Mouse (Mus musculus): Measurements from ENCODE around the gene Wnt5b.

Wnt5b gene

DNA sequence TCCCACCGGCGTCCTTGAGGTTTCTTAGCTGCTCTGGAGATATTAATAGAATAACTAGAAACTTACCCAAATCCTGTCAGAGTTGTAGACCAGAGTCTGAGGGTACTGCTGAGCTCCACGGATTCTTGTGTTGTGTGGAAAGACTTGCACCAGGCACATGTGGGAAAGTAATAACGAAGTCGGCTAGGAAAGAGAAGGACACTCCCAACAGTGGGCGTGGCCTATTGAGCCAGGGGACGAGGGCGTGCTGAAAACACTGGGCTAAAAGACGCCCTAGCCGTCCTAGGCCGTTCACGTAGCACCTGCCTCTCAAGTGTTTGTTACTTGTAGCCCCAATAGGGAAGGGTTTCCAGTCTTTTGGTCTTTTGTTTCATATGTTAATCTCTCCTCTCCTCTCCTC, 126.8 kb downstream of the Wnt5b start, which contains the start of gene Adipor2:
TSS of gene Adipor2 (minus strand) at position 351 of the 400 bp plus-strand sequence.
- DNase-seq (ENCODE audit: low spot score in 2 of 2): peak in 1 of 2 experiments; percentile 39

DNA sequence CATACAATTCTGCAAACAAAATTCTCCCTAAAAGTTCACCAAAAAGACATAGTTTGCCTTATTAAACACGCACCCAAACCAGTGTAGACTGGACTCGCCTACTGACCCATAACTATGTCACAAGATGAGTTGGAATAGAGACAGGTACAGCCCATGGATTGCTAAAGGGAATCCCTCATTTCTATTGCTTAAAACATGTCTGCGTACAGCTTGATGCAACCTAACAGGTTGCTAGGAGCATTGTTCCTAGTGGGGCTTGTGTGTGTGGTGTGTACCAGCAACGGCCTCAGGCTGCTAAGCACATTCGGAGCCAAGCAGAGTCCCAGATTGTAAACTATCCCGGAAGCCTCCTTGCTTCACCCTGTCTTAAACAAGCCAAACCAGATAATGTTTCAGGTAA, 127.5 kb downstream of the Wnt5b start:
- DNase-seq (ENCODE audit: low spot score in 2 of 2): no peak

DNA sequence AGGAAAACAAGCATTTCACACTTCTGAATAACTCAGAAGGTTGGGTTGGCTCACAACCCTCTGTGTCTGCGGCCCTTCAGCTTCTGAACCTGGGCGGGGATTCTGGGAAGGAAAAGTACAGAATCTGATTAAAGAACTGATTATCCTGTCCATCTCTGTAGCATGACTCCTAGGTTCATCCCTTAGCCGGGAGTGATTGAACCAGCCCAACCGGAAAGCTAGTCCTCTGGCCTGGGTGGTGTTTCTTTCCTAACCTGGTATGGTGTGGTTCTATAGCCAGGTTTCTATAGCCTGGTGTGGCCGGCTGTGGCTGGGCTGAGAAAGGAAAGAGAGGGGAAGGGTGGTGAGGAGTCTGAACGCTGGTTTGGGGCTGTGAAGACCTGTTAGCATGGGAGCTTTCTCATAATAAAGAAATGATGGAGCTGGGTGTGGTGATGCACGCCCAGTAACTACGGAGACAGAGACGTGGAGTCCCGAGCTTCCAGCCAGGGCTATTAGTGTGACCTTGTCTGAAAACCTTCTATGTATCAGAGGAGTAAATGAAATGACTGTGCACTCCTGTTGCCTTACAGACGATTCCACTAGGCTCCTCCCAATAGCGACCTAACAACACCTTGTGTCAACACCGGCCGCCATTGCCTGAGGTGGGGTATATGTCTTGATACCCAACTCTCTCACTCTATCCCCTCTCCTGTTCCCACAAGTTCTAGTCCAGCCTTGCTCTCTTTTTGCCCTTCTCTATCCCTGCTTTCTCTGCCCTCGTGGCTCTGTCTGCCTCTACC, 129.7 kb downstream of the Wnt5b start:
- no peak for DNase-seq (ENCODE audit: low spot score in 2 of 2)

DNA sequence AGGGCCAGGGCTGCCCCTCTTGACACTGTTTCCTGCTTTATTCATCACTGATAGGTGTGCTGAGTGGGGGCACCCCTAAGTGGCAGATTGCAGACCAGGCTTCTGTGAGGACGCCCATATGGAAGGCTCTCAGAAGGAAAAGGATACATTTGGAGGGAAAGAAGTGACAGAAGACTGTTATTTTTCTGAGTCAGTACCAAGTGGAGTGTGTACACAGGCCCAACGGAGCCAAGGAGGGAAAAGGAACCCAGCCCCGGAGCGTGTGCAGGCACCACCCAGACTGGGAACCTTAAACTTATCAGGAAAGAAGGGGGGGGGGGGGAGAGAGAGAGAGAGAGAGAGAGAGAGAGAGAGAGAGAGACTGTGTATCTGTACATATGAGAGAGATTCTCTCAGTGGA, 131.6 kb downstream of the Wnt5b start:
- no peak for DNase-seq (ENCODE audit: low spot score in 2 of 2)

DNA sequence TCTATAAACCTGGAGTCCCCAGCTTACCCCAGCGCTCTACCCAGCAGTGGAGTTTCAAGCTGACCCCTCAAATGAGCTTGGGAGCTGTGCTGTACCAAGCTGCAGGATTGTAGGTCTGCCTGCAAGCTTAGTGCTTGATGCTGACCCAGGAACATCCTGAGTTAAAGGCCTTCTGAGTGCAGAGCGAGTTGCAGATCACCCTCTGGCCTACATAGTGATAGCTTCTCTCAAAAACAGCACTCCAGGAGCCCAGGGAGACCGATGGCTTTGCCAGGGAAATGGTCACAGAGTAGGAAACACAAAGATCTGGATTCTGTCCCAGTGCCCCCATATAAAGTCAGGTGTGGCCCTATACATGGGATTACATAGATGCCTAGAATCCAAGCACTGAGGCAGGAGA, 132.6 kb downstream of the Wnt5b start:
- DNase-seq (ENCODE audit: low spot score in 2 of 2): no peak

DNA sequence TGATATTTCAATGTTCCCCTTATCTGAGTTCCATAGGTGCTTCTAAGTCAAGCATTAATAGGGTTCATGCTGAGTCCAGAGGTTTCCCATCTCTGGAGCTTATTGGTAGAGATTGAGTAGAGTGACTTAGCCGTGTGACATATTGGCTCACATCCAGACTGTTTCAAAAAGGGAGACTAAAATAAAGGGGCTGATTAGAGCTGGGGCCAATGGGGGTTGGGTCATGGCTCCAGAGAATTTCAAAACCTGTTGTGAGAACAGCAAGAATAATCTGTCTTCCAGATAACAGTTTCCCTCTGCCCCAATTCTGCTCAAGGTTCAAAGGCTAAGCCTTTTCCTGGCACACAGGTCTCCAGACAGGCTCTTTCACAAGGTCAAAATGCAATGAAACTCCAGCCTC, 134.4 kb downstream of the Wnt5b start:
- no peak for DNase-seq (ENCODE audit: low spot score in 2 of 2)

DNA sequence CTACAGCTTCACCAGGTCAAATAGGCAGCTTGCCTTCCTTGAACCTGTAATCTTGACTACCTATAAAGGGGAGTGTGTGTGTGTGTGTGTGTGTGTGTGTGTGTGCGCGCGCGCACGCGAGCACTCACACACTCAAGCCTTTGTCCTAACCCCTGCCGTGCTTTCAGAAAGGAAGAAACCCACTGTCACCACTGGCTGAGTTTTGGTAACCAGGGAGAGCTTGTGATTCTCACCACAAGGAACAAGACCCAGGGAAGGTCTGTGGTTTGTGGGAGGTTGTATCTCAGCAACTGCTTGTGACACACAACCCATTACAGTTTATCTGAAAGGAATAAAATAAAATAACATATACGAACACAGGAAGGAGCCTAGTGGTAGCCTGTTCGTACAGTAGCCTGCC, 135.6 kb downstream of the Wnt5b start:
- no peak for DNase-seq (ENCODE audit: low spot score in 2 of 2)

DNA sequence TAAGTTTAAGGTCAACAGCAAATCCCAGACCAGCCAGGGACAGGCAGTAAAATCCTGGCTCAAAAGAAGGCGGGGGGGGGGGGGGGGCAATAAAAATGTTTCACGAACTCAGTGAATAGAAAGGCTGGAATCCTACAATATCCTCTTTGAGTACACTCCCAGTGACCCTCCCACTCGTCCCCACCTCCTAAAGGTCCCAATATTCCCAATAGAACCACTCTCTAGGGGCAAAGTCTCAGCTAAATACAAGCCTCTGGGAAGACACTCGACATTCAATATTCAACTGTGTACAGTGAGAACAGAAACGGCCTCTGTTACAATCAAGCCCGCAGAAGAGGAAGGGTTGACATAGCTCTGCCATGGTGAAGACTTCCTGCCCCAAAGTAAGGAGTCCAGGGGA, 136.3 kb downstream of the Wnt5b start:
- no peak for DNase-seq (ENCODE audit: low spot score in 2 of 2)

DNA sequence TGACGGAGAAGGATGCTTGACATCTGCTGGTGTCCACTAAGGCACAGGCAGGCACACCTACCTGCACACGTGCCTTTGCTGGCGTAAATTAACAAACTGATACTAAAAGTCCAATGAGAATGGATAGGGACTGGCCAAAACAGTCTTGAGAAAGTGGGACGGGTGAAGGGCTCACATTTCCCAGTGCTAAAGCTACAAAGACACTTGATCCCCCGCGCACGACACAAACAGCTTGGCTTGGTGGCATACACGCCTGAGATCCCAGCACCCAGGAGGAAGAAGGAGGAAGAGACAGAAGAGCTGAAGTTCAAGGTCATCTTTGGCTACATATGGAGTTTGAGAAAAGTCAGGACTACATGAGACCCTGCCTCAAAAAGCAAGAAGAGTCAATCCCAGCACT, 137.6 kb downstream of the Wnt5b start:
- no peak for DNase-seq (ENCODE audit: low spot score in 2 of 2)

DNA sequence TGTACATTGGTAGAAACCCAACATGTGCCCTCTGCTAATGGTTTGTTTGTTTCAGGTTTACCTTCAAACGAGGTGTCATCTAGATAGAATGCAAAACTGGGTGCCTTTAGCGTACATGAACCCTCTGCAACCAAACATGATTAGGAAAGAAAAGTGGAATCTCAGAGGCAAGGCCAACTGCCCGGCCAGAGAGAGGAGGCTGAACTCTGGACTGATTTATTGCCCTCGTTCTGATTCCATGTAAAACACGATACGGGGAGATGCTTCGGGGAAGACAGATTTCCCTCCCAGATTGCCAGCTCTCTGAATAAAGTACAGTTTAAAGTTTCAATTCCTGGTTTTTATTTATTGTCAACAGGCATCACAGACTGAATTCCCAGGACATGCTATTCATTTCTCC, 138.8 kb downstream of the Wnt5b start:
- no peak for DNase-seq (ENCODE audit: low spot score in 2 of 2)

DNA sequence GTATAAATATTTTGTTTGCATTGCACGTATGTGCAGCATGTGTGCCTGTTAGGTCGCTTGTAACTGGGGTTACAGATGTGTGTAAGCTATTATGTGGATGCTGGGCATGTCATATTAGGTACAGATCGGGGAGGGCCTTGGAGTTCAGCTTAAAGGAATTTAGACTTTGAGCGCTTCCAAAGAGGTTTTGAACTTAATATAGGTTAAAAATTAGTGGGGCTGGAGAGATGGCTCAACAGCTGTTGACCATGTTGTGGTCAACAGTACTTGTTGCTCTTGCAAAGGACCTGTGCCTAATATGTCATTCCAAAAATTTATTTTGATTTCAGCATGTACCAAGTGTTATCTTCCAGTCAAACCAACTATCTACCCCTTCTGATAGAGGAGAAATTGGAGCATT, 139.3 kb downstream of the Wnt5b start:
- DNase-seq (ENCODE audit: low spot score in 2 of 2): no peak

DNA sequence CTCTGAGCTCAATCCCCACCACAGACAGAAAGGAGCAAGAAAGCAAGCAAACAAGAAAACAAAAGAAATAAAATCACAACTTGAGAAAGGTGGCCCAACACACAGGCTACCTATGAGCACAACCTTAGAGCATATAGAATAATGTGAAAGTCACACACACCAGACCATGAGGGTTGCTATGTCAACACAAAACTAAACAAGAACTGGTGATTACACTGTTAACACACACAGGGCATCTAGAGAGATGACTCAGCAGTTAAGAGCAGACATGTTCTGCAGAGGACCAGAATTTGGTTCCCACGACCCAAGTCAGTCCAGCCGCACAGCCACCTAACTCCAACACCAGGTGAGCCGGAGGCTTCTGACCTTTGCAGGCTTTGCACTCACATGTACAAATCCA, 141.2 kb downstream of the Wnt5b start:
- no peak for DNase-seq (ENCODE audit: low spot score in 2 of 2)

DNA sequence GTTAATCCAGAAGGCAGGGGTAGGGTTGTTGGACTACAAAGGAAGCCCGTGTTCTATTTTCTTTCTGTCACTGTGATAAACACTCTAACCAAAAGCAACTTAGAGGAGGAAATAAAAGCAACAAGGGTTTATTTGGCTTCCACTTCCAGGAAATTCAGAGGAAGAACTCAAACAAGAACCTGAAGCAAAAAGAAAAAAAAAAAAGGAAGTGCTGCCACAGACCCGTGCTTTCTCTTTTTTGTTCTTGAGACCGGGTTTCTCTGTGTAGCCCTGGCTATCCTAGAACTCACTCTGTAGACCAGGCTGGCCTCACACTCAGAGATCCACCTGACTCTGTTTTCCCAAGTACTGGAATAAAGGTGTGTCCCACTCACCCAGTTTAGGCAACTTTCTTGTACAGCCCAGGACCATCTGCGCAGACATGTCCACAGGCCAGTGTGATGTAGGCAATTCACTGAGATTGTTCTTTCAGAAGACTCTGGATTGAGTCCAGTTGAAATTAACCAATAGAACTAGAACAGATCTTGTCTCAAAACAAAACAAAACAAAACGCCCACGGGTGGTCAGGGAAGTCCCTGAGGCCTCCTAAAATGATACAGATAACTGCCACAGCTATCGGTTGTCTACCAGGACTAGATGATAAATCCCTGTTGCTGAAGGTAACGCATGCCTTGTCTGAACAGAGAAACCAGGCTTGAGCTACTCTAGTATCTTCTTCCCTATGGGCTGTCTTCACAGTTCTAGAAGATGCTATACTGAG, 142.4 kb downstream of the Wnt5b start:
- DNase-seq (ENCODE audit: low spot score in 2 of 2): no peak

DNA sequence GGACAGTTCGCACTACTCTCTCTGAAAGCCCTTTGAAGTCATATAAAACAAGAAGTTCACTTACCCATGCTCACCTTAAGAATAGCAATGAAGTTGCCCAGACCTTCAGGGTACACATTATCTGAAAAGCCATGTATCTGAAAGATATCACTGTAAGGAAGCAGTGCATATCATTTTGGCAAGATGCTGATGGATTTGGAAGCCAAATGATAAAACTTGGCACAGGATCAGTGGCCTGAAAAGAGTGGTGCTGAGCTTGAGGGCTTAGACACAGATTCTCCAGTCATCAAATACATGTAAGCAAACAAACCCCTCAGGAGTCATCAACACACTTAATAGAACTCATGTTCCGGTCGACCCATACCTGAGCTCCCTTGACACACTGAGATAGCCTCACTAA, 143.5 kb downstream of the Wnt5b start:
- DNase-seq (ENCODE audit: low spot score in 2 of 2): no peak

DNA sequence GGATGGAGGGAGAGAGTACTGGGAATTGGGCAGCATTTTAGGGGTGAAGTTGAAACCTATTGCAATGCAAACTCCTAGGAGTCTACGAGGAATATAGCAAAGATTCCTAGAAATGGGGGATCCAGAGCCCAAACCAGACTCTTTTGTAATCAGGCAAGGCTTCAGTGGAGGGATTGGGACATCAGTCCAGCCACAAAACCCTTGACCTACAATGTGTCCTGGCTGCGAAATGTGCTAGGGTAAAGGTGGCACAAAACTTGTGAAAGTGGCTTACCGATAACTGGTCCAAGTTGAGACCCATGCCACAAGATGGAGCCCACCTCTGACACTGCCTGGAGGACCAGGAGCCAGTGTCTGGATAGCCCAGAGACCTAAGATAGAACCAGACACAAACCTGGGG, 144.8 kb downstream of the Wnt5b start:
- no peak for DNase-seq (ENCODE audit: low spot score in 2 of 2)

DNA sequence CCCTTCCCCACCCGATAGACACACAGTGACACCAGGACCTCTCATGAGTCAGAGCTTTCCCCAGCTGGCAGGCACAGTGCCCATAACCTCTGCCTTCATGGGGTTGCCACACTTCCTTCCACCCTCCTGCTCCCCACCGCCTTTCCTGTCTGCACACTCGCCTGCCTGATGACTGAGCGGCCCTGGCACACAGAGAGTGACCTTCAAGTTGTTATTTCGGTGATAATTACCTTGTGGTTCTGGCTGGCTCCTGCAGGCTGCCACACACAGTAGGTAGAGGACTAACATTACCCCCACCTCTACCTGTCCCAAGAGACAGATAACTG, 147.9 kb downstream of the Wnt5b start:
- peak in 1 of 2 experiments; percentile 29 for DNase-seq (ENCODE audit: low spot score in 2 of 2)

DNA sequence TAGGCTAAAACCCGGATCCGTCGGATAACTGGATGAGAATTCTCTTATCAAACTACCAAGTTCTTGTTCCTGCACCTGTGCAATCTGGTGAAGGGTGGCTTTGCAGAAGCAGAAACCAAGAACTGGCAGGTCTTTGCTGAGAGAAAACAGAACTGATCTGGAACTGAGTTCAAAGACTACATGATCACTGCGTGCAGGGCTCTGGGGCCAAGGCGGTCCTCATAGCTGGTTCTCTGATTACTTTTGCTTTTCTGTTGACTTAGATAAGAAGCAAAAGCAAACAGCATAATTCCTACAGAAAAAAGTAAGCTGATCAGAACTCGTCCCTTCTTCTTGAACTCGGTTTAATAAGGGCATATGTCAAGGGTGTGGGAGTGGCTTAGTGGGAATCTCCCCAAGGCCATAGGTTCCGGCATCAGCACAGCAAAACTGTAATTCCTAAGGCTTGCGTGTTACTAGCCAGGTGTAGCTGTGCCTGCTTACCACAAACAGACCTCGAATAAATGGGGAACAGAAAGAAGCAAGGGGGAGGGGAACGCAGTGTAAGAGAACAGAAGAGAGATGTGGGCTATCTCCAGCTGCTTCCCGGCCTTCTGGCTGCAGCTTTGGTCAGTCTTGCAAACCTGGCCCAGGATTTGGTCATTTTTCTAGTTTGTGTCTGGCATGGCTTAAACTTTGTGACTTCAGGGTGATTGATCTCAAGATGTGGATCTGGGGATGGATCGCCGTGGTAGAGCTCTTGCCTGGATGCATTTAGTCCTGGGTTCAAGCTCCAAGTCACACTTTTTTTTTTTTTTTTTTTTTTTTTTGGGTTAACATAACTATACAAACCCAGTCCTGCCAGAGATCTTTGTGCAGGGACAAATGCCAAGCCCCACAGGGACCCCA, 148.5 kb downstream of the Wnt5b start:
- no peak for DNase-seq (ENCODE audit: low spot score in 2 of 2)

DNA sequence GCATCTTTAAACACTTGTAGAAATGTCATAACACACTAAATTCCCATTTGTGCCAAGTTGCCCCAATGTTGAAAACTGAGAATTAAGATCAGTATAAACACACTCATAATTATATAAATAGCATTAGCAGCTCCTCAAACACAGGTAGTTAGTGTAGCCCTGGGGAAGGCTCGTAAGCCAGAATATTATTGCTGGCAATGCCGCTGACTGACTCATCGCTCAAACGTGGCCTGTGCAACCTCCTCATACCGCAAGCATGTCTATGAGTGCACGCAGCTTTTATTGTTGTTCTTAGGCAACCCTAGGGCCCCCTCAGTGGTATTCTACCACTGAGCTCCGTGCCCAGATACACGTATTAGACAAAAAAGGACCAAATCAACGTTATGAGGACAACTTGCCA, 151.3 kb downstream of the Wnt5b start:
- no peak for DNase-seq (ENCODE audit: low spot score in 2 of 2)

DNA sequence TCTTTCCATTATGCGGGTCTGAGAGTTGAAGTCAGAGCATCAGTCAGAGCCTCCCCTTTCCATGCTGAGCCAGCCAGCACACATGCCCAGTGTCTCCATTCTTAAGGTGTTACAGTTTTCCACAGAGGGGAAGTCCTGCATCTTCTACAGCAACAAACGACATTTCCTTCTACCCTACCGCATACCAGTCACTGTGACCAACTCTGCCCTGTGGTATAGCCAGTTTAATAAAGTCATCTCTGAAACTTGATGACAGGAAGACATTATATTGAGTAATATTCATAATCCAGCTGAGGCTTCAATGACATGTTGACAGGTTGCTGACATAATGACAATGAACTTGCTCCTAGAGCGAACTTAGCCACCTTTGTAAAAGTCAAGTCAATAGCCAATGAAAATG, 153.4 kb downstream of the Wnt5b start:
- no peak for DNase-seq (ENCODE audit: low spot score in 2 of 2)

DNA sequence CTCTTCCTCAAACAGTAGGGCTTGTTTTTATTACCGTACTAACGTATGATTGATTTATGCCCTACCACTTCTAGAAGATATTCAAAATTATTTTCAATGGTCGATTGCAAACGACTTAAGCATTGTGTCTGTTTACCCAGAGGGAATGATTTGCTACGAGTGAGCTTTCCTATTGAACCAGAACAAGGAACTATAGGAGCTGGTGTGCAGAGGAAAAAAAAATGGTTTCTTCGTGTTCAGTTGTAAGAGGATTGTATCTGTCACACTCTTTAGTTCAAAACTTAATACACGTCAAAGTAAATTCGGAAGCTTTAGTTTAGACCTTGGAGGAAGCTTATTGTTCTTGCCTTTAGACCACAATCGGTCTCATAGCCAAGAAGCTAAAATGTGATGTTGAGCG, 155.1 kb downstream of the Wnt5b start:
- DNase-seq (ENCODE audit: low spot score in 2 of 2): no peak

DNA sequence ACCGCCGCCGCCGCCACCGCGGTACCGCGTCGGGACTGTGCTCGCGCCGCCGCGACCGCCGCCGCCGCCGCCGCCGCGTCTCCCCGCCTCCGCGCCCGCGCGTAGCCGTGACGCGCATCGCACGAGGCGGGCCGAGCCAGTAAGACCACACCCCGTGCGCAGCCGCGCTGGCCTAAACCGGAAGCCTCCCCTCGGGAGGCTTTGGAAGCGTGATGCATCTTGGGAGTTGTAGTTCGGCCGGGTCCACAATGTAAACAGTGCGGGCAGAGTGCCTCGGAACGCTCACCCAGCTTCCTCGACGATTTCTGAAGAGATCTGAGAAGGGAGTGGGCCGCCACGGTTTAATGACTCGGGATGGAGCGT, 155.5 kb downstream of the Wnt5b start:
- DNase-seq (ENCODE audit: low spot score in 2 of 2): peak; percentile 93 to 95

DNA sequence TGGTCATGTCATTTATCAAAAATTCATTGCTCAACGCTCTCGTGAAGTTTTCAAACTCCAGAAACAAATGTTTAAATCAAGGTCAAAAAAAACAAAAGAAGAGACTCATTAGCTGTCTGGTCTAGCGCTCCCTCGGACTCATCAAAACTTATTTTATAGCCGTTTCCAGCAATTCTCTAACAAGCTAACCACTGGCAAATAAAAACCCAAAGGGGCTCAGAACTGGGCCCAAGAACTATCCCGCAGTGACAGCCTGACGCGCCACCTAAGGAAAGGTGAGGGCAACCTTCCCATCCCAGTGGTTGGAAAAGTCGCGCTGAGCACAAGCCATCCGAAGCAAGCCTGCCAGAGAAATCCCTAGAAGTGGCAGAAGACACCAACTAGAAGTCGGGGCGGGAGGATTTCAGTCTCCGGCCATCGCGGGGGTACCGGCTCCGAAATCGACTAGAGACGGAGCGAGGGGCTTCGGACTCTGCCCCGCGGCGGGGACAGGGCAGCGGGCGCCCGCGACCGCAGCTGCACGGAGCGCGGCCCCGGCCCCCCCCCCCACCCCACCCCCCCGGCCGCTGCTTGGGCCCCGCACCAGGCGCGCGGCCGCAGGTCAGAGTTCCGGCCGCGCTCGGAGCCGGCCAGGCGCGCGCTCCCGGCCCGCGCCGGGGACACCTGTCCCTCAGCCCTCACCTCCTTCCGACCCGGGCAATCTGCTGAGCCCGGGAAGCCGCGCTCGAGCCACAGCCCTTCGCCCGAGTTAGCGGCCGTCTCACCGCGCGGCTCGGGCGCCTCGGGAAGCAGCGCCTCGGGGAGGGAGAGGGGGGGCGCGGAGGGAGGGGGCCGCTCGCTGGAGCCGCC, 156.1 kb downstream of the Wnt5b start:
- no peak for DNase-seq (ENCODE audit: low spot score in 2 of 2)
